Mouse (Mus musculus) G1E (cell line): ENCODE measurements at regions not wholly inside any gene's neighbourhood (a gene's known extent, or its start where the extent isn't known, plus 50 kb on each side); places are given as distances from the start of the nearest gene placed in this dataset.

Experiments used
- CTCF ChIP-seq: IDR thresholded peaks from 2 replicates; pipeline ENCODE4 v1.5.1; 2012; ENCODE audit warnings: low read depth, low read length, inconsistent platforms, mixed read lengths
- GATA1 ChIP-seq: IDR thresholded peaks from 2 replicates; pipeline ENCODE4 v1.6.1; 2012; ENCODE audit warnings: borderline replicate concordance, low read length, inconsistent platforms, mixed read lengths

- TF ChIP-seq GATA1, result no peak
- no peak for TF ChIP-seq CTCF
Measured at GRCm38 (mm10) chr9:76706451-76706850, 139.5 kb upstream of the Fam83b start.
